Mouse (Mus musculus) brown adipose tissue, adult 24 weeks (tissue): ENCODE data around the gene Cadps2. TPM values are rescaled to one million over a fixed set of nuclear protein-coding genes. Genes with fewer than 3 reads are reported as not detected.

Source experiments
- H3K27ac ChIP-seq: fragments of 200-500 bp; replicated peaks from 2 replicates; pipeline ENCODE4 v1.5.1; 2012; ENCODE audit warnings: low read depth, mild to moderate bottlenecking, low read length
- H3K4me1 ChIP-seq: fragments of 200-500 bp; 2 replicates; pipeline ENCODE4 v1.6.1; 2012; ENCODE audit warnings: low read length, mixed read lengths; ENCODE audit not compliant: control insufficient read depth, insufficient read depth, insufficient read length
- H3K4me3 ChIP-seq: fragments of 200-500 bp; 2 replicates; pipeline ENCODE4 v1.5.1; 2012; ENCODE audit warnings: low read depth, mild to moderate bottlenecking, low read length, moderate library complexity; ENCODE audit not compliant: insufficient read depth
- polyA plus RNA-seq: library from polyadenylated mRNA; stranded (reverse); fragments of >200 nt; gene quantifications from 2 replicates; pipeline ENCODE4 v1.2.4, GENCODE M21; 2012; ENCODE audit not compliant: missing spikeins, insufficient read depth, insufficient read length

Gene Cadps2
- polyA plus RNA-seq, 1 experiment, result 1.1 TPM

GRCm38 (mm10) chr6:23392711-23393110 lies 446.5 kb downstream of the Cadps2 start:
- no peak overlapping the region for H3K4me3 ChIP-seq
- no peaks in the 10 kb centered on the region for H3K4me1 ChIP-seq
- H3K27ac ChIP-seq, result no peak overlapping the region

- no peak overlapping the region for H3K27ac ChIP-seq
- H3K4me1 ChIP-seq, result no peaks in the 10 kb centered on the region
- H3K4me3 ChIP-seq, result no peak overlapping the region
These were observed 452.5 kb downstream of the Cadps2 start for GRCm38 (mm10) chr6:23386711-23387110.

GRCm38 (mm10) chr6:23383004-23383347 lies 456.2 kb downstream of the Cadps2 start:
- H3K27ac ChIP-seq, result no peak overlapping the region
- H3K4me3 ChIP-seq, result no peak overlapping the region
- H3K4me1 ChIP-seq, result no peaks in the 10 kb centered on the region

GRCm38 (mm10) chr6:23382283-23383003 lies 456.8 kb downstream of the Cadps2 start:
- Histone ChIP-seq H3K27ac (no peak overlapping the region), H3K4me3 (no peak overlapping the region), H3K4me1 (no peaks in the 10 kb centered on the region)

- no peak overlapping the region for H3K4me3 ChIP-seq
These were observed 462.9 kb downstream of the Cadps2 start for GRCm38 (mm10) chr6:23376327-23376726.

GRCm38 (mm10) chr6:23361842-23362451 lies 477.3 kb downstream of the Cadps2 start:
- Histone ChIP-seq H3K4me1 (no peaks in the 10 kb centered on the region), H3K4me3 (no peak overlapping the region), H3K27ac (no peak overlapping the region)

More at GRCm38 (mm10) chr6:23376327-23376726, 462.9 kb downstream of the Cadps2 start:
- Histone ChIP-seq H3K4me1 (no peaks in the 10 kb centered on the region), H3K27ac (no peak overlapping the region)

GRCm38 (mm10) chr6:23360596-23360995 lies 478.6 kb downstream of the Cadps2 start:
- H3K4me1 ChIP-seq, result no peaks in the 10 kb centered on the region
- no peak overlapping the region for H3K4me3 ChIP-seq
- no peak overlapping the region for H3K27ac ChIP-seq

GRCm38 (mm10) chr6:23356141-23356540 lies 483.1 kb downstream of the Cadps2 start:
- Histone ChIP-seq H3K27ac (no peak overlapping the region), H3K4me3 (no peak overlapping the region), H3K4me1 (no peaks in the 10 kb centered on the region)

GRCm38 (mm10) chr6:23353480-23353879 lies 485.7 kb downstream of the Cadps2 start:
- Histone ChIP-seq H3K4me1 (no peaks in the 10 kb centered on the region), H3K4me3 (no peak overlapping the region), H3K27ac (no peak overlapping the region)

GRCm38 (mm10) chr6:23337411-23338063 lies 501.7 kb downstream of the Cadps2 start:
- H3K4me1 ChIP-seq, result no peaks in the 10 kb centered on the region
- H3K4me3 ChIP-seq, result no peak overlapping the region
- H3K27ac ChIP-seq, result no peak overlapping the region

GRCm38 (mm10) chr6:23314945-23315344 lies 524.3 kb downstream of the Cadps2 start:
- no peak overlapping the region for H3K4me3 ChIP-seq
- H3K4me1 ChIP-seq, result no peaks in the 10 kb centered on the region
- H3K27ac ChIP-seq, result no peak overlapping the region

GRCm38 (mm10) chr6:23314291-23314690 lies 524.9 kb downstream of the Cadps2 start:
- no peak overlapping the region for H3K4me3 ChIP-seq
- no peaks in the 10 kb centered on the region for H3K4me1 ChIP-seq
- H3K27ac ChIP-seq, result no peak overlapping the region

GRCm38 (mm10) chr6:23306046-23306445 lies 533.2 kb downstream of the Cadps2 start:
- H3K4me3 ChIP-seq, result no peak overlapping the region
- no peaks in the 10 kb centered on the region for H3K4me1 ChIP-seq
- no peak overlapping the region for H3K27ac ChIP-seq

- Histone ChIP-seq H3K27ac (no peak overlapping the region), H3K4me3 (no peak overlapping the region), H3K4me1 (no peaks in the 10 kb centered on the region)
These were observed 540.6 kb downstream of the Cadps2 start for GRCm38 (mm10) chr6:23298596-23298995.

GRCm38 (mm10) chr6:23294685-23295084 lies 544.5 kb downstream of the Cadps2 start:
- Histone ChIP-seq H3K27ac (no peak overlapping the region), H3K4me1 (no peaks in the 10 kb centered on the region), H3K4me3 (no peak overlapping the region)

- no peak overlapping the region for H3K27ac ChIP-seq
- H3K4me1 ChIP-seq, result no peaks in the 10 kb centered on the region
- no peak overlapping the region for H3K4me3 ChIP-seq
These were observed 550.5 kb downstream of the Cadps2 start for GRCm38 (mm10) chr6:23288752-23289151.
